Mouse (Mus musculus) thymus, postnatal 0 days (tissue): ENCODE measurements around the gene Il11ra1. TPM values are rescaled to one million over a fixed set of nuclear protein-coding genes. Genes with fewer than 3 reads are reported as not detected.
"Not testable (repeated sequence)": the region's sequence is repeated elsewhere in the genome, so short reads cannot be mapped to it uniquely, and the experiment has no call there.

Source experiments
- DNase-seq: peaks from one replicate; pipeline ENCODE4 v3.0.0-alpha.2; 2015; ENCODE audit warnings: low spot score
- polyA plus RNA-seq: library from polyadenylated mRNA; unstranded; fragments of >200 nt; fragmentation: Nextera tagmentation; extraction: Ambion mirVana; gene quantifications from 2 replicates; pipeline ENCODE4 v1.2.1, GENCODE M21; 2015

Gene Il11ra1
- polyA plus RNA-seq, 1 experiment from 2014 or later, result 35.8 TPM

GRCm38 (mm10) chr4:41754797-41755337 is 55.1 kb downstream of the Il11ra1 start, which contains the start of gene Galt:
Gene Galt, plus strand, starts transcription at chr4:41755228.
- DNase-seq, result no peak

- peak; percentile 93 for DNase-seq
Measured at GRCm38 (mm10) chr4:41755338-41756305, 55.8 kb downstream of the Il11ra1 start, which contains the start of gene Sigmar1. Gene Sigmar1, minus strand, starts transcription at chr4:41756157.

- DNase-seq, result no peak
Measured at GRCm38 (mm10) chr4:41756440-41756839, 56.7 kb downstream of the Il11ra1 start.

GRCm38 (mm10) chr4:41757321-41757720 is 57.5 kb downstream of the Il11ra1 start:
- DNase-seq, result no peak

- DNase-seq, result no peak
Measured at GRCm38 (mm10) chr4:41758021-41758420, 58.2 kb downstream of the Il11ra1 start.

- no peak for DNase-seq
Measured at GRCm38 (mm10) chr4:41758701-41759100, 58.9 kb downstream of the Il11ra1 start.

- DNase-seq, result no peak
Measured at GRCm38 (mm10) chr4:41759206-41759605, 59.4 kb downstream of the Il11ra1 start.

- DNase-seq, result no peak
Measured at GRCm38 (mm10) chr4:41759656-41760287, 60.0 kb downstream of the Il11ra1 start.

GRCm38 (mm10) chr4:41760288-41760721 is 60.5 kb downstream of the Il11ra1 start:
- DNase-seq, result peak; percentile 68

- DNase-seq, result no peak
Measured at GRCm38 (mm10) chr4:41760911-41761310, 61.1 kb downstream of the Il11ra1 start.

- no peak for DNase-seq
Measured at GRCm38 (mm10) chr4:41761680-41762079, 61.9 kb downstream of the Il11ra1 start.

- DNase-seq, result no peak
Measured at GRCm38 (mm10) chr4:41762099-41762687, 62.4 kb downstream of the Il11ra1 start.

GRCm38 (mm10) chr4:41762688-41763114 is 62.9 kb downstream of the Il11ra1 start:
- not testable (repeated sequence) for DNase-seq

GRCm38 (mm10) chr4:41763176-41763575 is 63.4 kb downstream of the Il11ra1 start:
- DNase-seq, result not testable (repeated sequence)

GRCm38 (mm10) chr4:41767301-41767700 is 67.5 kb downstream of the Il11ra1 start:
- DNase-seq, result not testable (repeated sequence)

- not testable (repeated sequence) for DNase-seq
Measured at GRCm38 (mm10) chr4:41772946-41773345, 73.2 kb downstream of the Il11ra1 start.

GRCm38 (mm10) chr4:41773502-41773901 is 73.7 kb downstream of the Il11ra1 start:
- not testable (repeated sequence) for DNase-seq

GRCm38 (mm10) chr4:41774002-41774401 is 74.2 kb downstream of the Il11ra1 start, which contains the start of gene Ccl27a:
Gene Ccl27a, minus strand, starts transcription at chr4:41774247.
- DNase-seq, result peak; percentile 83

GRCm38 (mm10) chr4:41774506-41774905 is 74.7 kb downstream of the Il11ra1 start:
- DNase-seq, result not testable (repeated sequence)

GRCm38 (mm10) chr4:41775840-41776239 is 76.1 kb downstream of the Il11ra1 start:
- DNase-seq, result not testable (repeated sequence)

- DNase-seq, result not testable (repeated sequence)
Measured at GRCm38 (mm10) chr4:41781271-41781670, 81.5 kb downstream of the Il11ra1 start.
